Mouse (Mus musculus) stomach, postnatal 0 days (tissue): ENCODE measurements around the gene Flt3. TPM values are rescaled to one million over a fixed set of nuclear protein-coding genes. Genes with fewer than 3 reads are reported as not detected.
A peak's percentile ranks its signal among the peaks of the same experiment; 100 is the strongest.

Experiments used
- ATAC-seq: fragments of 200-750 bp; cut with Nextera tagmentation; 2 replicates; pipeline ENCODE4 v1.8.0; 2017; ENCODE audit not compliant: low FRiP score, low TSS enrichment
- DNase-seq: peaks from one replicate; pipeline ENCODE4 v3.0.0-alpha.2; 2016; ENCODE audit warnings: low spot score
- H3K27ac ChIP-seq: fragments of 300-500 bp; sonication (generic); replicated peaks from 2 replicates; pipeline ENCODE4 v1.5.1; 2014; ENCODE audit warnings: mild to moderate bottlenecking, control low read depth
- H3K27me3 ChIP-seq: fragments of 300-500 bp; sonication (generic); 2 replicates; pipeline ENCODE4 v1.6.1; 2014; ENCODE audit warnings: low read length; ENCODE audit not compliant: control insufficient read depth, insufficient read depth
- H3K36me3 ChIP-seq: fragments of 300-500 bp; sonication (generic); 2 replicates; pipeline ENCODE4 v1.6.1; 2014; ENCODE audit warnings: low read length, mixed read lengths; ENCODE audit not compliant: control insufficient read depth, insufficient read depth
- H3K4me1 ChIP-seq: fragments of 300-500 bp; sonication (generic); replicated peaks from 2 replicates; pipeline ENCODE4 v1.6.1; 2014; ENCODE audit warnings: antibody characterized with exemption; ENCODE audit not compliant: control insufficient read depth, insufficient read depth
- H3K4me2 ChIP-seq: fragments of 300-500 bp; sonication (generic); replicated peaks from 2 replicates; pipeline ENCODE4 v1.6.1; 2014; ENCODE audit warnings: low read depth, mild to moderate bottlenecking, control low read depth, moderate library complexity
- H3K4me3 ChIP-seq: fragments of 300-500 bp; sonication (generic); 2 replicates; pipeline ENCODE4 v1.5.1; 2014; ENCODE audit warnings: low read depth, low read length, control low read depth
- H3K9ac ChIP-seq: fragments of 300-500 bp; sonication (generic); 2 replicates; pipeline ENCODE4 v1.6.1; 2014; ENCODE audit warnings: mild to moderate bottlenecking, low read length, control low read depth, mixed read lengths
- H3K9me3 ChIP-seq: fragments of 300-500 bp; sonication (generic); 2 replicates; pipeline ENCODE4 v1.6.1; 2016; ENCODE audit warnings: low read length; ENCODE audit not compliant: control insufficient read depth
- CTCF ChIP-seq: IDR thresholded peaks from 2 replicates; pipeline ENCODE4 v1.5.1; 2016; ENCODE audit warnings: antibody characterized with exemption, low read depth, mild to moderate bottlenecking, moderate library complexity
- EP300 ChIP-seq: optimal IDR thresholded peaks from 2 replicates; pipeline ENCODE3; 2016; ENCODE audit warnings: antibody characterized with exemption
- WGBS: fragments of 180-500 bp; shearing (Covaris S2); extraction: QIAGEN DNeasy Blood & Tissue Kit; methylation state at CpG from one replicate; pipeline ENCODE4 v1.1.7; 2014; 5-methylcytosine and 5-hydroxymethylcytosine counted together
- polyA plus RNA-seq: library from polyadenylated mRNA; unstranded; fragments of >200 nt; fragmentation: Nextera tagmentation; extraction: Ambion mirVana; gene quantifications from 2 replicates; pipeline ENCODE4 v1.2.1, GENCODE M21; 2015

Gene Flt3
- polyA plus RNA-seq, 1 experiment from 2014 or later, result 0.10 TPM

GRCm38 (mm10) chr5:147342901-147343300, 57.4 kb downstream of the Flt3 start:
- Histone ChIP-seq H3K9ac (no peak overlapping the region), H3K27me3 (no peaks in the 10 kb centered on the region), H3K4me3 (no peak overlapping the region), H3K4me1 (no peaks in the 10 kb centered on the region), H3K4me2 (no peak overlapping the region), H3K36me3 (no peaks in the 10 kb centered on the region), H3K27ac (no peak overlapping the region), H3K9me3 (no peaks in the 10 kb centered on the region)
- TF ChIP-seq EP300 (no peak), CTCF (no peak)
- no peak for DNase-seq
- WGBS, result 87% methylated on average over 6 of the region's 6 CpGs
- no peak for ATAC-seq

GRCm38 (mm10) chr5:147340741-147341414, 59.4 kb downstream of the Flt3 start:
- Histone ChIP-seq H3K36me3 (no peaks in the 10 kb centered on the region), H3K9me3 (no peaks in the 10 kb centered on the region), H3K27ac (no peak overlapping the region), H3K4me2 (no peak overlapping the region), H3K4me1 (no peaks in the 10 kb centered on the region), H3K27me3 (no peaks in the 10 kb centered on the region), H3K9ac (no peak overlapping the region), H3K4me3 (no peak overlapping the region)
- no peak for ATAC-seq
- DNase-seq, result no peak
- TF ChIP-seq EP300 (no peak), CTCF (no peak)
- WGBS, result 29% methylated on average over 13 of the region's 13 CpGs

- WGBS, result 78% methylated on average over 11 of the region's 11 CpGs
Observed at GRCm38 (mm10) chr5:147339560-147339959, 60.7 kb downstream of the Flt3 start.

GRCm38 (mm10) chr5:147338967-147339366, 61.3 kb downstream of the Flt3 start:
- ATAC-seq, result no peak
- TF ChIP-seq EP300, result no peak
- no peak for TF ChIP-seq CTCF
- WGBS, result 49% methylated on average over 9 of the region's 9 CpGs
- no peaks in the 10 kb centered on the region for H3K9me3 ChIP-seq
- H3K4me2 ChIP-seq, result no peak overlapping the region
- no peak overlapping the region for H3K4me3 ChIP-seq
- H3K27ac ChIP-seq, result no peak overlapping the region
- no peaks in the 10 kb centered on the region for H3K27me3 ChIP-seq
- no peaks in the 10 kb centered on the region for H3K36me3 ChIP-seq
- no peak for DNase-seq
- H3K9ac ChIP-seq, result no peak overlapping the region
- no peaks in the 10 kb centered on the region for H3K4me1 ChIP-seq

More at GRCm38 (mm10) chr5:147339560-147339959, 60.7 kb downstream of the Flt3 start:
- no peaks in the 10 kb centered on the region for H3K4me1 ChIP-seq
- no peaks in the 10 kb centered on the region for H3K27me3 ChIP-seq
- H3K36me3 ChIP-seq, result no peaks in the 10 kb centered on the region
- no peaks in the 10 kb centered on the region for H3K9me3 ChIP-seq
- TF ChIP-seq CTCF (no peak), EP300 (no peak)
- no peak overlapping the region for H3K4me2 ChIP-seq
- H3K9ac ChIP-seq, result no peak overlapping the region
- ATAC-seq, result no peak
- H3K27ac ChIP-seq, result no peak overlapping the region
- DNase-seq, result no peak
- H3K4me3 ChIP-seq, result no peak overlapping the region

GRCm38 (mm10) chr5:147332711-147333110, 67.6 kb downstream of the Flt3 start:
- no peak overlapping the region for H3K9ac ChIP-seq
- no peak for DNase-seq
- no peak overlapping the region for H3K27ac ChIP-seq
- no peaks in the 10 kb centered on the region for H3K4me1 ChIP-seq
- TF ChIP-seq EP300 (no peak), CTCF (no peak)
- H3K27me3 ChIP-seq, result no peaks in the 10 kb centered on the region
- no peak overlapping the region for H3K4me3 ChIP-seq
- H3K9me3 ChIP-seq, result no peaks in the 10 kb centered on the region
- H3K36me3 ChIP-seq, result no peaks in the 10 kb centered on the region
- 23% methylated on average over 7 of the region's 7 CpGs for WGBS
- ATAC-seq, result no peak
- no peak overlapping the region for H3K4me2 ChIP-seq

- Histone ChIP-seq H3K9ac (no peak overlapping the region), H3K27ac (no peak overlapping the region), H3K27me3 (no peaks in the 10 kb centered on the region), H3K4me1 (no peaks in the 10 kb centered on the region), H3K36me3 (no peaks in the 10 kb centered on the region), H3K4me3 (no peak overlapping the region), H3K9me3 (no peaks in the 10 kb centered on the region), H3K4me2 (no peak overlapping the region)
- TF ChIP-seq EP300 (no peak), CTCF (peak; percentile 73)
- no peak for DNase-seq
- ATAC-seq, result no peak
- 38% methylated on average over 2 of the region's 2 CpGs for WGBS
Observed at GRCm38 (mm10) chr5:147331547-147331946, 68.7 kb downstream of the Flt3 start.
